Mouse (Mus musculus): ENCODE measurements around the gene Metap2.

DNA sequence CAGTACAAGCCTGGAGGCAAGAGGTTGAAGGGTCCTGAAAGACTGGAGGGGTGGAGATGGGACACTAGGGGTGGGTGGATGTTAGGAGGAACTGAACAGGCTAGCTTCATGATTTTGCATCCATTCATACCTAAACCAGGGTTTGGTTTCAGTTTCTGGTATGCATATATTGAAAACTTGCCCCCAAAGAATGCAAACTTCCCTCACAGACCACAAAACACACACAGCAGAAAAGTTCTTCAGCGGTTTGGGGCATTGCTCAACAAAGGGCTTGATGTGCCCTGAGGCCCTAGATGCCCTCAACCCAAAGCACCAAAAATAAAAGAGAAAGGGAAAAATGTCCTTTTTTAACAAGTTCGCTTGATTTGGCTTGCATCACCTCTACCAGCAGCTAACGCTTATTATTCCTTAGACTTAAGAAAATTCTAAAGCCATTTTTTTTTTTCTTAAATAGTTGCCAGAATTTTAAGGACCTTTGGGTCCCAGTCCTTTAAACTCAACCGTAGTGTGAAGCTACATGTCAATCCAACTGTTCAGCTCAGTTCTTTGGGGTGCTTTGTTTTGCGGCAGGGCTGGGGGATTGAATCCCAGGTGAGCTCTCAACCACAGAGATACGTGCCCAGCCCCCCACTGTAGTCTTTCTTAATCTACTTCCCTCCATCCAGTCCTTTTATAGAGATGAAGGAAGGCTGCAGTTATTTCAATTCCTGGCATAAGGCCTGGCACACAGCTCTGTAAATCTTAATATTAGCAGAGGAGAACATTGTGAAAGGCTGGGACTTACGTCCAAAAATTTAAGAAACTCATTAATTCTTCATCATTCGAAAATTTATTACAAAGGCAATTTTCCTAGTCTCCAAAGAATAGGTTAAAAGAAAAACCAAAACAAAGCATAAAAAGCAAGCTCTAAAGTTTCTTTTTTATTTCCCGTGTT is 66.7 kb downstream of the Metap2 start:
- TF ChIP-seq POLR2AphosphoS2 (IDR thresholded peaks at IDR 0.05; ENCODE audit: insufficient read length, low read depth), result no peak
- TF ChIP-seq TCF3 (IDR thresholded peaks at IDR 0.05; ENCODE audit: insufficient read length, low read depth), result no peak
- no peak for TF ChIP-seq POLR2A (IDR thresholded peaks at IDR 0.05; ENCODE audit: insufficient read length, low read depth)
- no peak for TF ChIP-seq USF1 (IDR thresholded peaks at IDR 0.05; ENCODE audit: low read depth)
- TF ChIP-seq CEBPB (IDR thresholded peaks at IDR 0.05; ENCODE audit: insufficient read depth, poor library complexity, severe bottlenecking), result peak; percentile 84
- TF ChIP-seq TCF12 (IDR thresholded peaks at IDR 0.05; ENCODE audit: insufficient read depth, poor library complexity, severe bottlenecking), result no peak
- no peak for TF ChIP-seq MAX (IDR thresholded peaks at IDR 0.05; ENCODE audit: low read depth)
- no peak for TF ChIP-seq REST (IDR thresholded peaks at IDR 0.05; ENCODE audit: insufficient read depth, insufficient read length)
- no peak for TF ChIP-seq E2F4 (IDR thresholded peaks at IDR 0.05; ENCODE audit: insufficient read depth)
- no peak for TF ChIP-seq SRF (IDR thresholded peaks at IDR 0.05; ENCODE audit: control insufficient read depth, insufficient read length, low read depth)
- TF ChIP-seq MYOG (IDR thresholded peaks at IDR 0.05; ENCODE audit: control insufficient read depth in 1 of 3, insufficient read depth in 1 of 3, insufficient read length in 2 of 3, low read depth in 2 of 3), result no peak
